Mouse (Mus musculus): ENCODE results near the gene Ceacam9. TPM values are rescaled to one million over a fixed set of nuclear protein-coding genes. Genes with fewer than 3 reads are reported as not detected.

Ceacam9 gene
- total RNA-seq, 4 experiments from 2014 or later = 0.23 to 0.28 TPM; not detected in 2

GRCm38 (mm10) chr7:16739056-16739604 is 17.4 kb downstream of the Ceacam9 start:
- no peak for DNase-seq (ENCODE audit: low spot score in 2 of 2)

DNA sequence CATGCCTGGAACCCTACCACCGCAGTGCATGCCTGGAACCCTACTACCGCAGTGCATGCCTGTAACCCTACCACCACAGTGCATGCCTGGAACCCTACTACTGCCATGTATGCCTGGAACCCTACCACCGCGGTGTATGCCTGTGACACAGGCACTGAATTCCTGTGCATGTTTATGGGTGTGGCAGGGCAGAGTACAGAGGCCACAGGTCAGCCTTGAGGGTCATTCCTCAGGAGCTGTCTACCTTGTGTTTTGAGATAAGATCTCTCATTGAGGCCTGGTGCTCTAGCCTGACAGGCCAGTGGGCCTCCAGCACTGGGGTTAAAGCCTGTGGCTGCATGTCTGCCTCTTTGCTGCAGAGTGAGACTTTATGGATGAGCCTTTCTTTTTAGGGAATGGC is 23.6 kb downstream of the Ceacam9 start:
- no peak for DNase-seq (ENCODE audit: low spot score in 2 of 2)

DNA sequence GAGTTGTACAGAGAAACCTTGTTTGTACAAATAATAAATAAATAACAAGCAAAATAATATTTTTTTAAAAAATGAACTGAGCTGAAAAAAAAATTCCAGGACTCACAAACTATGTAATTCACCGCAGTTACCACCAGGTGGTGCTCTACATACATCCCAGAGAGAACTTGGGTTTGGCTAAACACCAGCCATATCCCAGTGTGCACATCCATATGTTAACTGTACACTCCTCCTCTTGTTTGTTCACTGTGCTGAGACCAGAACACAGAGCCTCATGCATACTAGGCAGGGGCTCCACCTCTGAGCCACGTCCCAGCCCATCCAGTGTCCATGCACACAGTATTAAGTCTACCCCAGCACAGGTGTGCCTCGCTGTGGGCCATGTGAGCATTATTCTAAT is 24.4 kb downstream of the Ceacam9 start:
- DNase-seq (ENCODE audit: low spot score in 2 of 2) = no peak

GRCm38 (mm10) chr7:16747656-16748055 is 25.9 kb downstream of the Ceacam9 start:
- DNase-seq (ENCODE audit: low spot score in 2 of 2) = no peak

GRCm38 (mm10) chr7:16752016-16752415 is 30.3 kb downstream of the Ceacam9 start:
- peak in 1 of 2 experiments; percentile 43 for DNase-seq (ENCODE audit: low spot score in 2 of 2)

DNA sequence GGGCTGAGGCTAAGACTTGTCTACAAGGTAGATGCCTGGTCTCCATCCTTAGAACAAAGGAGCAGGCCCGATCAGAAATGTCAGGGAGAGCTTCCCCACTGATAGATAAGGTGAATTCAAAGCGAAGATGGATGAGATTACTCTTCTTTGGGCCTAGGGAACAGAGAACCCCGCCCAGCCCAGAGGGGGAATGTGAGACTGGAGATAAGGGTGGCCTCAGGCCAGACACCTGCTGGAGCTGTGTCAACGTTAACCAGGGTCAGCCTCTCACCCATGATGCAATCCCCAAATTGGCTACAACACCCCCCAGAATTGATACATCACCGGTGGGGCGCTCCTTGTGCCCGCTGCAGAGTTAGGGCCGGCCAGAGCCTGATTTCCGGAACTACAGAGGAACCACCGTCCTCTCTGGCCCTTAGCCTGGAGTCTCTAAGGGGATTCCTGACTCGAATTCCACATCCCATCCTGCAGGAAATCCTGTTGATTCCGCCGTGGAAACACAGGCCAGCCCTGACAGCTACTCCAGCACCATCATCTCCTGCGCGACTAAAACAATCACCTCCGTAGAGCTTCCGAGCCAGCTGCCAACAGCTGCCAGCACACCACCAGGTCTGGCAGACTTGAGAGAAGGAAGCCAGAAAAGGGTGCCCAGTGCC is 33.8 kb downstream of the Ceacam9 start:
- no peak for DNase-seq (ENCODE audit: low spot score in 2 of 2)

GRCm38 (mm10) chr7:16758872-16759574 is 37.3 kb downstream of the Ceacam9 start:
- no peak for DNase-seq (ENCODE audit: low spot score in 2 of 2)

DNA sequence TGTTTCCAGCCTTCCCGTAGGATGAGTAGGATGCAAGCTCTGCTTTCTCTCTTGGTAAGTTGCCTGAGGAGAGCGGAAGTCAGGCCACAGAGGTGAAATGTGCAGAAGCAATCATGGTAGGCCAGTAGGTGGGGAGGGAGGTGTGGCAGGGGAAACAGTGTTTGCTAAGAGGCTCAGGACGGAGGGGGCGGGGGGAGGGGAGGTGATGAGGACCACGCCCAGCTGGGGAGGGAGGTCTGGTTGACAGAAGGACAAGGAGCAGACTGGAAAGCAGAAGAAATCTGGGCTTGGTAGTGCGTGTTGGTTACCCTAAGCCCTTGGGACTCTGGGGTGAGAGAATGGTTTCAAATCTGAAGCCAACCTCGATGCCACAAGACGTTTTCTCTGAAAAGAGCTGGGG is 38.6 kb downstream of the Ceacam9 start:
- DNase-seq (ENCODE audit: low spot score in 2 of 2) = no peak

GRCm38 (mm10) chr7:16761005-16761481 is 39.3 kb downstream of the Ceacam9 start:
- DNase-seq (ENCODE audit: low spot score in 2 of 2) = no peak

- DNase-seq (ENCODE audit: low spot score in 2 of 2) = no peak
Measured at GRCm38 (mm10) chr7:16761630-16762029, 39.9 kb downstream of the Ceacam9 start.

- DNase-seq (ENCODE audit: low spot score in 2 of 2) = no peak
Measured at GRCm38 (mm10) chr7:16763463-16764218, 41.9 kb downstream of the Ceacam9 start.

DNA sequence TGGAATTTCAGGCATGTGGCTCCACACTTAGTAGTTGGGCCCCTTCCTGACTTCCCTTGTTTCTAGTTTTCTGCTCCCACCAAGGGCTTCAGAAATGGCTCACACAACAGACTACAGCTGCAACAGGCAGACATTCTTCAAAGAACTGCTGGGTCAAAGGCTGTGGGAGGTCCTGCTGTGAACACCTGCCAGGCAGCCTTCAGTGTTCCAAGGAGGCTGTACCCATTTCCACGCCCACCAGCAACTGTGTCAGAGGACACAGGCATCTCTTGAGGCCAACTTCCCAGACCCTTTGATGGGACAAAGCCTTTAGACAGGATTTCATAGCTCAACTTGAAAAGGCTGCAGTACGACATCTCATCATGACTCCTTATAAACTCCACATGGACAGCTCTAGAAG is 44.7 kb downstream of the Ceacam9 start:
- DNase-seq (ENCODE audit: low spot score in 2 of 2) = no peak

Other genes starting within 250 kb of the Ceacam9 start
- gene Npas1, start 244.2 kb upstream of the Ceacam9 start, total RNA-seq (2022) = 10 to 100 TPM in 2 of 4 experiments, 1 to 10 TPM in 2; 8.8 to 10.4 (median 9.9) TPM
- 100 to 1,000 TPM; 121 to 138 (median 127) TPM for gene Arhgap35, start 106.9 kb upstream of the Ceacam9 start, total RNA-seq (2022)
- gene Ceacam15, start 46.2 kb upstream of the Ceacam9 start, total RNA-seq (2022) = not detected
- 100 to 1,000 TPM; 244 to 255 (median 248) TPM for gene Ap2s1, start 16.5 kb downstream of the Ceacam9 start, total RNA-seq (2022)
- 1 to 10 TPM; 4.3 to 7.4 (median 7.0) TPM for gene Slc1a5, start 59.4 kb downstream of the Ceacam9 start, total RNA-seq (2022)
- 100 to 1,000 TPM; 205 to 269 (median 250) TPM for gene Strn4, start 94.0 kb downstream of the Ceacam9 start, total RNA-seq (2022)
- 10 to 100 TPM; 49.6 to 68.2 (median 56.9) TPM for gene Fkrp, start 94.8 kb downstream of the Ceacam9 start, total RNA-seq (2022)
- 1 to 10 TPM; 4.2 to 6.8 (median 5.5) TPM for gene Prkd2, start 121.0 kb downstream of the Ceacam9 start, total RNA-seq (2022)
- gene Dact3, start 153.4 kb downstream of the Ceacam9 start, total RNA-seq (2022) = 100 to 1,000 TPM; 163 to 169 (median 166) TPM
- gene Gng8, start 169.9 kb downstream of the Ceacam9 start, total RNA-seq (2022) = 1 to 10 TPM; 2.1 to 3.5 (median 3.5) TPM
- under 1 TPM in 3 of 4 experiments, not detected in 1; 0.11 to 0.16 (median 0.13) TPM for gene Ptgir, start 184.6 kb downstream of the Ceacam9 start, total RNA-seq (2022)
- gene Calm3, start 202.2 kb downstream of the Ceacam9 start, total RNA-seq (2022) = 1,000 to 10,000 TPM; 1,595 to 1,874 (median 1,737) TPM
- gene Pnmal2, start 222.8 kb downstream of the Ceacam9 start, total RNA-seq (2022) = 100 to 1,000 TPM; 270 to 304 (median 294) TPM
- gene Pnmal1, start 237.8 kb downstream of the Ceacam9 start, total RNA-seq (2022) = 100 to 1,000 TPM; 101 to 107 (median 104) TPM

Data from left cerebral cortex, adult 8-10 months (tissue).